Mouse (Mus musculus) myocyte (in vitro differentiated cells): ENCODE data around the gene Sema4b. TPM values are rescaled to one million over a fixed set of nuclear protein-coding genes. Genes with fewer than 3 reads are reported as not detected.
A peak's percentile ranks its signal among the peaks of the same experiment; 100 is the strongest.

ENCODE experiments used
- H3K27me3 ChIP-seq: one replicate; pipeline ENCODE4 v1.6.1; 2011; ENCODE audit not compliant: control insufficient read depth, insufficient read depth, insufficient read length
- H3K36me3 ChIP-seq: one replicate; pipeline ENCODE4 v1.6.1; 2011; ENCODE audit not compliant: control insufficient read depth, insufficient read depth
- H3K4me2 ChIP-seq: one replicate; pipeline ENCODE4 v1.6.1; 2011; ENCODE audit warnings: low read depth, control low read depth
- H3K4me3 ChIP-seq: one replicate; pipeline ENCODE4 v1.5.1; 2011; ENCODE audit warnings: mild to moderate bottlenecking, control low read depth, moderate library complexity
- H3K79me2 ChIP-seq: one replicate; pipeline ENCODE4 v1.6.1; 2011; ENCODE audit not compliant: control insufficient read depth, insufficient read depth
- H3ac ChIP-seq: one replicate; pipeline ENCODE4 v1.6.1; 2011; ENCODE audit not compliant: control insufficient read depth, insufficient read length
- CEBPB ChIP-seq: IDR thresholded peaks from 2 replicates; pipeline ENCODE4 v1.6.1; 2011; ENCODE audit warnings: mild to moderate bottlenecking, moderate library complexity; ENCODE audit not compliant: poor library complexity, insufficient read depth, severe bottlenecking
- E2F4 ChIP-seq: IDR thresholded peaks from one replicate; pipeline ENCODE4 v1.6.1; 2011; ENCODE audit warnings: mild to moderate bottlenecking, control low read depth, moderate library complexity; ENCODE audit not compliant: insufficient read depth
- MAX ChIP-seq: IDR thresholded peaks from one replicate; pipeline ENCODE4 v1.6.1; 2011; ENCODE audit warnings: low read depth, mild to moderate bottlenecking, control low read depth
- MYOD1 ChIP-seq, 3 experiments: IDR thresholded peaks; one replicate each; pipeline ENCODE4 v1.6.1; 2011; ENCODE audit warnings: control low read depth in 2 of 3, low read depth in 2 of 3, mild to moderate bottlenecking in 2 of 3, moderate library complexity in 1 of 3; ENCODE audit not compliant: insufficient read length in 2 of 3, control insufficient read depth in 1 of 3
- MYOG ChIP-seq, 3 experiments: IDR thresholded peaks; one replicate each; pipeline ENCODE4 v1.6.1; 2011; ENCODE audit warnings: control low read depth in 2 of 3, low read depth in 2 of 3, mild to moderate bottlenecking in 2 of 3; ENCODE audit not compliant: insufficient read length in 2 of 3, control insufficient read depth in 1 of 3, insufficient read depth in 1 of 3
- POLR2A ChIP-seq: IDR thresholded peaks from one replicate; pipeline ENCODE4 v1.6.1; 2011; ENCODE audit warnings: low read depth, mild to moderate bottlenecking, control low read depth, moderate library complexity; ENCODE audit not compliant: insufficient read length
- POLR2AphosphoS2 ChIP-seq: IDR thresholded peaks from one replicate; pipeline ENCODE4 v1.6.1; 2011; ENCODE audit warnings: low read depth, control low read depth; ENCODE audit not compliant: insufficient read length
- REST ChIP-seq: IDR thresholded peaks from one replicate; pipeline ENCODE4 v1.6.1; 2011; ENCODE audit warnings: mild to moderate bottlenecking, control low read depth, moderate library complexity; ENCODE audit not compliant: insufficient read depth, insufficient read length
- SRF ChIP-seq: IDR thresholded peaks from one replicate; pipeline ENCODE4 v1.6.1; 2011; ENCODE audit warnings: low read depth; ENCODE audit not compliant: control insufficient read depth, insufficient read length
- TCF12 ChIP-seq: IDR thresholded peaks from one replicate; pipeline ENCODE4 v1.6.1; 2011; ENCODE audit warnings: mild to moderate bottlenecking, control low read depth; ENCODE audit not compliant: poor library complexity, insufficient read depth, severe bottlenecking
- TCF3 ChIP-seq: IDR thresholded peaks from one replicate; pipeline ENCODE4 v1.6.1; 2011; ENCODE audit warnings: low read depth, control low read depth; ENCODE audit not compliant: insufficient read length
- USF1 ChIP-seq: IDR thresholded peaks from one replicate; pipeline ENCODE4 v1.6.1; 2011; ENCODE audit warnings: low read depth, mild to moderate bottlenecking, control low read depth, moderate library complexity
- polyA plus RNA-seq: library from polyadenylated mRNA; unstranded; fragments of >200 nt; fragmentation: generic; extraction: Trizol; gene quantifications from one replicate; pipeline ENCODE4 v1.2.1, GENCODE M21; 2012; ENCODE audit warnings: missing spikeins

The Sema4b gene
- 11.4 TPM for polyA plus RNA-seq

DNA sequence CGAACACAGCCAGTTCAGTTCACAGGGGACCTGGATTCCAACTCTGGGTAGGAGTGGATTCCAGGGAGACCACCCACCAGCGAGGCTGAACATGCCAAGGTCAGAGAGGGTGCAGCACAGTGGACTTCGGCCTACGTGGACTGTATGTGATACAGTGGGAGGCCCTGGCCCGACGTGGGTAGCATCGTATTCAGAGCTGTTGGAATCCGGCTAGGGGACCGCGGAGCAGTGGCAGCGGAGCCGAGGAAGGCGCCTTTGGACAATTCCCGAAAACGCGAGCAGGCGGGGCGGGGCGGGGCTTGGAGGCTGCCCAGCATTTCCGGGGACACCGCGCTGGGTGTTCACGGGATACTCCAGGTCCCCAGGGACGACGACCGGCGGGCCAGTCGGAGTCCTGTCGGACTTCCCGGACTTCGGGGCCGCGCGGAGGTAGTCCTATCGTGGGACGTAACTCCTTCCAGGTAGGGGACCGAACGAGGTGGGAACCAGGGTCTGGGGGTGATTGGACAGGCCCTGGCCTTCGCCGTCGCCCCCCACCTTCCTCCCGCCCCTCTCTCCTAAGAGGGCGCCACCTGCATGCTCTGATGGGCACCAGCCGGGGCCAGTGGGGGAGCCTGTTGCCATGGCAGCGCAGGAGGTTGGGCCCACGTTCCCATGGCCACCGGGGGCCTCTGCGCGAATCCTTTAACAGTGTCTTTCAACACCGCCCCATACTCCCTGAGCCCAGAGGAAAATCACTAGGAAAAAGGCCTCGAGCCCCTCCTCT, at the start of gene Sema4b:
Gene Sema4b (plus strand): TSS at position 311 of the 766 bp plus-strand sequence.
- Histone ChIP-seq H3ac (peak within 1 kb of the TSS; percentile 29), H3K4me3 (peak within 1 kb of the TSS; percentile 63), H3K27me3 (no peaks in the 10 kb centered on the region), H3K4me2 (peak within 1 kb of the TSS; percentile 98), H3K36me3 (no peaks in the 10 kb centered on the region), H3K79me2 (peaks cover 35% of the 10 kb centered on the region)
- TF ChIP-seq TCF3 = no peak
- TF ChIP-seq E2F4 = peak; percentile 4
- TF ChIP-seq REST = no peak
- TF ChIP-seq TCF12 = no peak
- no peak for TF ChIP-seq USF1
- TF ChIP-seq MYOG (IDR thresholded peaks at IDR 0.05; ENCODE audit: control insufficient read depth in 1 of 3, insufficient read depth in 1 of 3, insufficient read length in 2 of 3, low read depth in 2 of 3) = peak in 1 of 3 experiments; percentile 2
- no peak for TF ChIP-seq SRF
- peak; percentile 70 for TF ChIP-seq POLR2A
- TF ChIP-seq POLR2AphosphoS2 = peak; percentile 57

DNA sequence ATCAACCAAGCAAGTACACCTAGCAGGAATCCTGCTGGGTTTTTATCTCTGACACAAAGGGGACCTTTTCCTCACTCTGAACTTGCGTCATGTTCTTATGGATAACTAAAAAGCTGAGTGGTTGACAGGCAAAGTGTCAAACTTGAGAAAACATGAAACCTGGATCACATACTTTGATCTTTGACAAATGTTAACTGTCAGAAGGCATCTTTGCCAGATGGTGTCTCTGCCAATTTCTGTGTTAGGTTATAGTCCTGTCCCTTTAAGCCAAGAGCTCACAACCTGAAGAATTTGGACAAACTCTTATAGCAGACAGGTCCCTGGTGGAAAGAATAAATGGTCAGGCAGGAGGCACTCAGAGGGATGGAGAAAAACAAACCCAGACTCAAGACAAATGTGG, 48.3 kb upstream of the Sema4b start:
- Histone ChIP-seq H3ac (no peak overlapping the region), H3K79me2 (no peaks in the 10 kb centered on the region), H3K4me3 (no peak overlapping the region), H3K36me3 (no peaks in the 10 kb centered on the region), H3K27me3 (no peaks in the 10 kb centered on the region), H3K4me2 (no peak overlapping the region)
- TF ChIP-seq POLR2A (no peak), USF1 (no peak), MYOD1 (IDR thresholded peaks at IDR 0.05; ENCODE audit: control insufficient read depth in 1 of 3, insufficient read length in 2 of 3, low read depth in 2 of 3) (no peak), CEBPB (no peak), REST (no peak), MAX (no peak), E2F4 (no peak), TCF3 (no peak), TCF12 (no peak), MYOG (IDR thresholded peaks at IDR 0.05; ENCODE audit: control insufficient read depth in 1 of 3, insufficient read depth in 1 of 3, insufficient read length in 2 of 3, low read depth in 2 of 3) (no peak), SRF (no peak)

DNA sequence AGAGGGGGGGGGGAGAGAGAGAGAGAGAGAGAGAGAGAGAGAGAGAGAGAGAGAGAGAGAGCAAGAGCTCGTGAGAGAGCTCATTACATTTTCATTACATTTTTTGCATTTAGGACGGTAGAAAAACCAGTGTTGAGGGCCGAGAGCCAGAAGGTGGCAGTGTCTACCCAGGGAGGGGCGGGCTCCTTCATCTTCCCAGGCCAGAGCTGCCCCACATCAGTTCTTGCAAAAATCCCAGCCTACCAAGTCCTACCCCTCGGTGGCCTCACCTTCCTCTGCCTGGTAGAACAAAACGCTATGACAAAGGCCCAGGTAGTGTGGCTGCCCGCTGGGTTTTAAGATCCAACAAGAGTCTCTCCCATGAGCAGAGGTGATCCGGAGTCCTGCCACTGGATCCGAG, 45.8 kb upstream of the Sema4b start:
- Histone ChIP-seq H3K4me3 (no peak overlapping the region), H3K4me2 (no peak overlapping the region), H3K27me3 (no peaks in the 10 kb centered on the region), H3K79me2 (no peaks in the 10 kb centered on the region), H3K36me3 (no peaks in the 10 kb centered on the region), H3ac (no peak overlapping the region)
- TF ChIP-seq POLR2A (no peak), SRF (no peak), REST (no peak), MYOG (IDR thresholded peaks at IDR 0.05; ENCODE audit: control insufficient read depth in 1 of 3, insufficient read depth in 1 of 3, insufficient read length in 2 of 3, low read depth in 2 of 3) (no peak), POLR2AphosphoS2 (no peak), MYOD1 (IDR thresholded peaks at IDR 0.05; ENCODE audit: control insufficient read depth in 1 of 3, insufficient read length in 2 of 3, low read depth in 2 of 3) (no peak), MAX (no peak), E2F4 (no peak), TCF3 (no peak), USF1 (no peak), TCF12 (no peak), CEBPB (no peak)

DNA sequence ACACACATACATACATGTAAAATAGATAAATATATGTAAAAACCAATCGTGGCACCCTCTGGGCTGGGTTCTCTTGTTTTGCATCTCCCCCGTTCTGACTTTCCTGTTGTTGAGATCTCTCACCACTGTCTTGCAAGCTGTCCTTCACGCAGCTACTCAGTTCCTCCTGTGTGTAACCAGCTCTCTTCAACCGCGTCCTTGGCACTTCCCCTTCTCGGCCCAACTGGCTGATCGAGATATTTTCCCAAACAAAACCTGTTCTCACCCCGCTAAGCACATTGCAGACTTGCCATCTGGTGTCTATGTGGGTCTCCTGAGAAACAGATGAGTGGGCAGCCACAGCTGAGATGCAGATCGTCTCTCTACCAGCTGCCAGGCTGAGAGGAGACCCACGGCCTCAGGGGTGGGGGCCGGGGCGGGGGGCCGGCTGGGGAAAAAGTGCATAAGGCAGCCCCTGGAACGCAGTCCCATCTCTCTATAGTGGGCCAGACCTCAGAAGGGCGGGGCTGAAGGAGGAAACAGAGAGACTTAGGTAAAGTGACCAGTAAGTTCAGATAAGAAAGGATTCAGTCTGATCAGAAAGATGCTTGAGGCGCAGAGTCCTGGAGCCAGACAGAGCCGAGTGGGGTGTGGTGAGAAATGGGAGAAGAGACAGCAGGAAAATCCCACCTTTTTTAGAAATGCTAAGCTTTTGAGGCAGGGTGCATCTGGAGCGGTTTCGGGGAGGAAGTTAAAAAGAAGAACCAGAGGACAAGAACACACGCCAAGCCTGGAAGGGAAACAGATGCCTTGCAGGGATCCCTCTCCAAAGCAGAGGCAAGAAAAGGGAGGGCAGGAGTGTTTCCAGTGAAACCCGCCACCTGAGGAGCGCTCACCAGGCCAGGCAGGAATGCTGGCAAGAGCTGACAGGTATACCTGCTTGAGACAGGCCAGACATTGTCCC, 43.0 kb upstream of the Sema4b start:
- no peak overlapping the region for H3K4me3 ChIP-seq
- no peaks in the 10 kb centered on the region for H3K27me3 ChIP-seq
- H3K36me3 ChIP-seq = no peaks in the 10 kb centered on the region
- no peak overlapping the region for H3ac ChIP-seq
- H3K79me2 ChIP-seq = no peaks in the 10 kb centered on the region
- H3K4me2 ChIP-seq = peak overlapping the region; percentile 12
- TF ChIP-seq E2F4 = no peak
- peak; percentile 23 for TF ChIP-seq TCF3
- peak in 2 of 3 experiments; percentile 58 to 64 for TF ChIP-seq MYOD1 (IDR thresholded peaks at IDR 0.05; ENCODE audit: control insufficient read depth in 1 of 3, insufficient read length in 2 of 3, low read depth in 2 of 3)
- TF ChIP-seq MYOG (IDR thresholded peaks at IDR 0.05; ENCODE audit: control insufficient read depth in 1 of 3, insufficient read depth in 1 of 3, insufficient read length in 2 of 3, low read depth in 2 of 3) = peak in 2 of 3 experiments; percentile 26 to 74
- no peak for TF ChIP-seq POLR2AphosphoS2
